Mouse (Mus musculus) hindbrain, embryonic 15.5 days (tissue): ENCODE measurements around the gene Ccnjl. TPM values are rescaled to one million over a fixed set of nuclear protein-coding genes. Genes with fewer than 3 reads are reported as not detected.
A peak's percentile ranks its signal among the peaks of the same experiment; 100 is the strongest.

ENCODE experiments used
- ATAC-seq: fragments of 200-750 bp; cut with Nextera tagmentation; 2 replicates; pipeline ENCODE4 v1.8.0; 2017; ENCODE audit warnings: low read depth, moderate number of reproducible peaks, moderate TSS enrichment; ENCODE audit not compliant: low FRiP score
- H3K27ac ChIP-seq: fragments of 300-500 bp; sonication (generic); replicated peaks from 2 replicates; pipeline ENCODE4 v1.5.1; 2015; ENCODE audit warnings: mild to moderate bottlenecking, inconsistent platforms
- H3K27me3 ChIP-seq: fragments of 300-500 bp; sonication (generic); 2 replicates; pipeline ENCODE4 v1.6.1; 2015; ENCODE audit warnings: control low read depth, inconsistent platforms
- H3K36me3 ChIP-seq: fragments of 300-500 bp; sonication (generic); 2 replicates; pipeline ENCODE4 v1.6.1; 2015; ENCODE audit warnings: control low read depth, inconsistent platforms
- H3K4me1 ChIP-seq: fragments of 300-500 bp; sonication (generic); replicated peaks from 2 replicates; pipeline ENCODE4 v1.6.1; 2015; ENCODE audit warnings: control low read depth, inconsistent platforms
- H3K4me2 ChIP-seq: fragments of 300-500 bp; sonication (generic); 2 replicates; pipeline ENCODE4 v1.6.1; 2015; ENCODE audit warnings: moderate library complexity, mild to moderate bottlenecking, inconsistent platforms
- H3K4me3 ChIP-seq: fragments of 300-500 bp; sonication (generic); 2 replicates; pipeline ENCODE4 v1.5.1; 2015; ENCODE audit warnings: mild to moderate bottlenecking, inconsistent platforms
- H3K9ac ChIP-seq: fragments of 300-500 bp; sonication (generic); 2 replicates; pipeline ENCODE4 v1.6.1; 2015; ENCODE audit warnings: inconsistent platforms
- H3K9me3 ChIP-seq: fragments of 300-500 bp; sonication (generic); 2 replicates; pipeline ENCODE4 v1.6.1; 2016; ENCODE audit warnings: control low read depth, inconsistent platforms
- WGBS: fragments of 180-500 bp; shearing (Covaris S2); methylation state at CpG from one replicate; pipeline ENCODE4 v1.1.7; 2015; 5-methylcytosine and 5-hydroxymethylcytosine counted together
- polyA plus RNA-seq: library from polyadenylated mRNA; unstranded; fragments of >200 nt; fragmentation: Nextera tagmentation; extraction: Ambion mirVana; gene quantifications from 2 replicates; pipeline ENCODE4 v1.2.1, GENCODE M21; 2015

Gene Ccnjl
- polyA plus RNA-seq, 1 experiment from 2014 or later: 13.2 TPM

- H3K36me3 ChIP-seq: no peaks in the 10 kb centered on the region
- WGBS: 50% methylated on average over 3 of the region's 3 CpGs
- no peak overlapping the region for H3K4me3 ChIP-seq
- peaks cover 9% of the 10 kb centered on the region for H3K4me1 ChIP-seq
- H3K9me3 ChIP-seq: no peaks in the 10 kb centered on the region
- no peak overlapping the region for H3K4me2 ChIP-seq
- no peak overlapping the region for H3K27ac ChIP-seq
- H3K9ac ChIP-seq: no peak overlapping the region
- no peak for ATAC-seq
- no peaks in the 10 kb centered on the region for H3K27me3 ChIP-seq
Observed at GRCm38 (mm10) chr11:43495532-43495931, 33.1 kb upstream of the Ccnjl start.

GRCm38 (mm10) chr11:43501256-43501655 lies 27.3 kb upstream of the Ccnjl start:
- Histone ChIP-seq H3K27me3 (no peaks in the 10 kb centered on the region), H3K4me3 (no peak overlapping the region), H3K9ac (no peak overlapping the region), H3K4me1 (no peaks in the 10 kb centered on the region), H3K36me3 (no peaks in the 10 kb centered on the region), H3K4me2 (no peak overlapping the region), H3K9me3 (no peaks in the 10 kb centered on the region), H3K27ac (no peak overlapping the region)
- no peak for ATAC-seq
- 84% methylated on average over 6 of the region's 6 CpGs for WGBS

- no peaks in the 10 kb centered on the region for H3K4me1 ChIP-seq
- no peaks in the 10 kb centered on the region for H3K36me3 ChIP-seq
- H3K4me2 ChIP-seq: no peak overlapping the region
- no peaks in the 10 kb centered on the region for H3K9me3 ChIP-seq
- no peak for ATAC-seq
- H3K27me3 ChIP-seq: no peaks in the 10 kb centered on the region
- no peak overlapping the region for H3K4me3 ChIP-seq
- 67% methylated on average over 7 of the region's 7 CpGs for WGBS
- H3K27ac ChIP-seq: no peak overlapping the region
- H3K9ac ChIP-seq: no peak overlapping the region
Observed at GRCm38 (mm10) chr11:43505188-43505587, 23.4 kb upstream of the Ccnjl start.

GRCm38 (mm10) chr11:43507976-43508375 lies 20.6 kb upstream of the Ccnjl start:
- Histone ChIP-seq H3K4me1 (no peaks in the 10 kb centered on the region), H3K36me3 (no peaks in the 10 kb centered on the region), H3K9me3 (no peaks in the 10 kb centered on the region), H3K27me3 (no peaks in the 10 kb centered on the region), H3K9ac (no peak overlapping the region), H3K4me2 (no peak overlapping the region), H3K27ac (no peak overlapping the region), H3K4me3 (no peak overlapping the region)
- ATAC-seq: no peak
- 82% methylated on average over 6 of the region's 6 CpGs for WGBS

GRCm38 (mm10) chr11:43509878-43510277 lies 18.7 kb upstream of the Ccnjl start:
- no peak overlapping the region for H3K4me2 ChIP-seq
- no peaks in the 10 kb centered on the region for H3K4me1 ChIP-seq
- 94% methylated on average over 5 of the region's 5 CpGs for WGBS
- H3K36me3 ChIP-seq: no peaks in the 10 kb centered on the region
- H3K9me3 ChIP-seq: no peaks in the 10 kb centered on the region
- no peaks in the 10 kb centered on the region for H3K27me3 ChIP-seq
- no peak overlapping the region for H3K27ac ChIP-seq
- H3K9ac ChIP-seq: no peak overlapping the region
- no peak overlapping the region for H3K4me3 ChIP-seq
- ATAC-seq: no peak

GRCm38 (mm10) chr11:43512661-43513190 lies 15.9 kb upstream of the Ccnjl start:
- H3K4me1 ChIP-seq: no peaks in the 10 kb centered on the region
- H3K4me3 ChIP-seq: no peak overlapping the region
- 72% methylated on average over 2 of the region's 2 CpGs for WGBS
- no peak overlapping the region for H3K4me2 ChIP-seq
- H3K27ac ChIP-seq: no peak overlapping the region
- no peak for ATAC-seq
- no peaks in the 10 kb centered on the region for H3K36me3 ChIP-seq
- H3K27me3 ChIP-seq: no peaks in the 10 kb centered on the region
- no peak overlapping the region for H3K9ac ChIP-seq
- no peaks in the 10 kb centered on the region for H3K9me3 ChIP-seq

GRCm38 (mm10) chr11:43516344-43517021 lies 12.1 kb upstream of the Ccnjl start:
- Histone ChIP-seq H3K9ac (no peak overlapping the region), H3K27me3 (no peaks in the 10 kb centered on the region), H3K4me3 (no peak overlapping the region), H3K9me3 (no peaks in the 10 kb centered on the region), H3K27ac (no peak overlapping the region), H3K36me3 (no peaks in the 10 kb centered on the region), H3K4me2 (no peak overlapping the region), H3K4me1 (no peaks in the 10 kb centered on the region)
- WGBS: 42% methylated on average over 8 of the region's 8 CpGs
- 0 out of 2 replicates have a peak, but pooled peaks have one; percentile 45 for ATAC-seq

GRCm38 (mm10) chr11:43517641-43518040 lies 10.9 kb upstream of the Ccnjl start:
- no peak for ATAC-seq
- no peak overlapping the region for H3K4me3 ChIP-seq
- no peaks in the 10 kb centered on the region for H3K36me3 ChIP-seq
- 61% methylated on average over 11 of the region's 11 CpGs for WGBS
- H3K4me1 ChIP-seq: no peaks in the 10 kb centered on the region
- no peak overlapping the region for H3K27ac ChIP-seq
- no peak overlapping the region for H3K4me2 ChIP-seq
- H3K27me3 ChIP-seq: no peaks in the 10 kb centered on the region
- no peak overlapping the region for H3K9ac ChIP-seq
- H3K9me3 ChIP-seq: no peaks in the 10 kb centered on the region

- no peak overlapping the region for H3K27ac ChIP-seq
- ATAC-seq: no peak
- no peak overlapping the region for H3K4me3 ChIP-seq
- H3K27me3 ChIP-seq: no peaks in the 10 kb centered on the region
- no peak overlapping the region for H3K4me2 ChIP-seq
- H3K9me3 ChIP-seq: no peaks in the 10 kb centered on the region
- no peaks in the 10 kb centered on the region for H3K36me3 ChIP-seq
- no peak overlapping the region for H3K9ac ChIP-seq
- H3K4me1 ChIP-seq: no peaks in the 10 kb centered on the region
Observed at GRCm38 (mm10) chr11:43518086-43518485, 10.5 kb upstream of the Ccnjl start.

- Histone ChIP-seq H3K4me2 (no peak overlapping the region), H3K27me3 (no peaks in the 10 kb centered on the region), H3K4me3 (no peak overlapping the region), H3K9ac (no peak overlapping the region), H3K36me3 (no peaks in the 10 kb centered on the region), H3K27ac (no peak overlapping the region), H3K4me1 (no peaks in the 10 kb centered on the region), H3K9me3 (no peaks in the 10 kb centered on the region)
- no peak for ATAC-seq
Observed at GRCm38 (mm10) chr11:43518821-43519220, 9.8 kb upstream of the Ccnjl start.

- Histone ChIP-seq H3K9ac (no peak overlapping the region), H3K27ac (no peak overlapping the region), H3K27me3 (no peaks in the 10 kb centered on the region), H3K4me3 (no peak overlapping the region), H3K36me3 (no peaks in the 10 kb centered on the region), H3K4me2 (no peak overlapping the region), H3K4me1 (no peaks in the 10 kb centered on the region), H3K9me3 (no peaks in the 10 kb centered on the region)
- no peak for ATAC-seq
- 85% methylated on average over 3 of the region's 3 CpGs for WGBS
Observed at GRCm38 (mm10) chr11:43520521-43520920, 8.1 kb upstream of the Ccnjl start.

- H3K4me3 ChIP-seq: peak overlapping the region; percentile 76
- peak overlapping the region; percentile 65 for H3K9ac ChIP-seq
- WGBS: under 1% methylated on average over 23 of the region's 25 CpGs
- H3K36me3 ChIP-seq: no peaks in the 10 kb centered on the region
- ATAC-seq: peak; percentile 10
- peak overlapping the region; percentile 89 for H3K4me2 ChIP-seq
- peaks cover 31% of the 10 kb centered on the region for H3K4me1 ChIP-seq
- H3K9me3 ChIP-seq: no peaks in the 10 kb centered on the region
- H3K27ac ChIP-seq: peak overlapping the region; percentile 80
- no peaks in the 10 kb centered on the region for H3K27me3 ChIP-seq
Observed at GRCm38 (mm10) chr11:43528078-43528682, 404 bp upstream of the Ccnjl start.
